Mouse (Mus musculus) adrenal gland, adult 2 months (tissue): ENCODE data around the gene Gfod1. TPM values are rescaled to one million over a fixed set of nuclear protein-coding genes. Genes with fewer than 3 reads are reported as not detected.
A peak's percentile ranks its signal among the peaks of the same experiment; 100 is the strongest.

Experiments
- DNase-seq: peaks from one replicate; pipeline ENCODE4 v3.0.0; 2021
- polyA plus RNA-seq: library from polyadenylated mRNA; depleted of rRNA; stranded (reverse); fragments of >200 nt; gene quantifications from 2 replicates; pipeline ENCODE4 v1.2.3, GENCODE M21; 2012
- total RNA-seq, 2 experiments: library from RNA; stranded (reverse); gene quantifications; 2 replicates each; pipeline ENCODE4 v1.2.3; 2021

The Gfod1 gene
- total and polyA plus RNA-seq, 3 experiments: 3.0 to 10.1 (median 8.4) TPM

DNA sequence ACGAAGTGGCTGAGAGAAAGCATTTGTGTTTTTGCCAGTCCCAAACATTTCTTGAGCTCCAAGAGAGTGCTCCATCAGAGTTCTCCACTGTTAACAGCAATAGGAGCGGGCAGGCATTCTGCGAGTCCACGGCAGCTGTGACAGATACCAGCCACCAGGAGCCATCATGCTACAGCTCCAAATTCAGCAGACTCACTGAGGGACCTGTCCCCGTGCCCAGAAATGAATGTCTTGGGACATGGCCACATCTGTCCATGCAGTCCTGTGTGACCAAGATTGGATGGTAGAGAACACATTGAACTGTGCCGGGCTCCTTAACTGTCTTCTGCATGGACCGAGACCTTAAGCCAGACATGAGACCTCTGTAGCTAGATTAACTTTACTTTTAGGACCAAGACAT is 100.7 kb downstream of the Gfod1 start:
- DNase-seq: no peak

- no peak for DNase-seq
Measured at GRCm38 (mm10) chr13:43202351-43202750, 101.6 kb downstream of the Gfod1 start.

- peak; percentile 62 for DNase-seq
Measured at GRCm38 (mm10) chr13:43201033-43201432, 102.9 kb downstream of the Gfod1 start.

DNA sequence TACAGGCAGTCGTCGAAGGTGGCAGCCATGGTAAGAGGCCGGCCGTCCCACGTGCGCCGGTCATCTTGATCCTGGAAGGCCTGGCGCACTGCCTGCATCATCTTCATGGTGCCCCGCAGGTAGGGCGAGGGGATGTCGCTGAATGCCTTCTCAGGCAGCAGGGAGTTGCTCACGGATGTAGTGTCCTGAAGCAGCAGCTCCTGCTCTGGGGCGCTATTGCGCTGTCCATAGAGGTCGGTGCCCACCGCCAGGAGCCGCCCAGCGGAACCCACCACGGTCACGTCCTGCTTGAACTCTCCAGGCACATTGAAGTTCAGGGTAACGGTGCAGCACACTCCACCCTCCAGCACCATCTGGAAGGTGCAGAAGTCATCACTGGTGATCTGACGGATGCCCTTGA is 103.5 kb downstream of the Gfod1 start:
- DNase-seq: no peak

GRCm38 (mm10) chr13:43199749-43200148 is 104.2 kb downstream of the Gfod1 start:
- DNase-seq: peak; percentile 67

DNA sequence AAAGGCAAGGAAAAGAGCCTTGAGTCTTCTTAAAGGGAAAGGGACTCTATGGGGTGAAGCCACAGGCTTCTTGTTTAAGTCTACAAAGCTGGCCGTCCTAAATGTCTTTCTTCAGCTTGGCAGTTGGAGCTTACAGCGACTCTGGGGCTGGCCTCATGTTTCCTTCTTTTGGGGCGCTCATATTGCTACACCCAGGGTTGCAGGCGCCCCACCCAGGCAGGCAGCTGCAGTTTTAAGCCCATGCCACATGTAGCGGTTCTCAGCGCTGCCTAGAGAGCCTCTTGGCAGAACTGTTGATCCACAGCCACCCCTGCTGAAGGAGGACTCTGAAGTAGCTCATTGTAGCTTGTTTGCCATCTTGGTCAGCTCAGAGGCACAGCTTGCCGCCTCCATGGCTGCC is 104.7 kb downstream of the Gfod1 start:
- DNase-seq: no peak

GRCm38 (mm10) chr13:43197187-43197586 is 106.8 kb downstream of the Gfod1 start:
- no peak for DNase-seq

DNA sequence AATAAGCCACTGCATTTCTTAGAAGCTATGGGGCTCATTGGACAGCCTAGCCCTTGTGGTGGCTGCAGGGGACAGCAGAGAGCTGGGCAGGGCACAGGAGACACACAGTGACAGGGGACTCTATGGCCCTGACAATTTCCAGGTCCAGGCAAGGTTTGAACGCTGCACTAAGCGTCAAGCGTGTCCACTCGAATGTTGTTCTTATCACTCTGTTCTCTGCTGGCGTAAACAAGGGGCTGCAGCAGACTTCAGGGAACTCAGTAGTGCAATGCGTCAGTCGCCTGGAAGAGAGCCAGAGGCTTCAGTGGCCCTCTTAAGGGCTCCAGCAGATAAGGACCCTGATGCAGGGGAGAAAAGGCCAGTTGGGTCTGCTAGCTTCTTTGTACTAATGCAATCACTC is 108.0 kb downstream of the Gfod1 start:
- no peak for DNase-seq

DNA sequence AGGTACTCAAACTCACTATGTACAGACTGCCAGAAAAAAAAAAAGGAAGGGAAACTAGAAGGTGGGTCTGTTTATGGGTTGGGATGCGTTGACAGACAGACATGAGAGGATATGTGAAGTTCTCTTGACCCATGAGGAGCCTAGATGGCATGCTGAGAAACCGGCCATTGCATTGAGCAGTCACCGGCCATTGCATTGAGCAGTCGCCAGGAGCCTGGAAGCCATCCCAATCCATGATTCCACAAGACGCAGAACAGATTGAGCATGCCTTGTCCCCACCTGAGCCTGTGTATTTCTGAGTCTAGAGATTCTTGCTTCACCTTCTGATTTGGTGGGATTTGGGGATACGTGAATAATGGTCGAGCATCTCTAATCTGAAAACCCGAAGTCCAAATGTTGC is 110.0 kb downstream of the Gfod1 start:
- no peak for DNase-seq

DNA sequence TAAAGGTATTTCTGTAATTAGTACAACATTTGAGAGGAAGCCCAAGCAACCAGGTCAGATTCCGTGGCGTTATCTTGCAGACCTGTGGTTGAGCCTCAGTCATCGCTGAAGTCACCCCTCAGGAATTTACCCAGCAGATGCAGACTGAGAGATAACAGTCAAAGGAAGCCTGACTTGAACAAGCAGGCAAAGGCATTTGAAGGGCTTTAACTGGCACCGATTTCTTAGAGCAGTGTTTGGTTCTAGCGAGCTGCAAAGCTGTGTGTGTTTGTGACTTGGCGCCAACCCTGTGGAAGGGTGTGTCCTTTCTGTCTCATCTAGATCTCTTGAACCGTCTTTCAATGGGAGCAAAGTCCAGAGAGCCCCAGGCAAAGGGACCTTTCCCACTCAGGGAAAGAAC is 110.7 kb downstream of the Gfod1 start:
- no peak for DNase-seq

- DNase-seq: no peak
Measured at GRCm38 (mm10) chr13:43191741-43192192, 112.2 kb downstream of the Gfod1 start.

DNA sequence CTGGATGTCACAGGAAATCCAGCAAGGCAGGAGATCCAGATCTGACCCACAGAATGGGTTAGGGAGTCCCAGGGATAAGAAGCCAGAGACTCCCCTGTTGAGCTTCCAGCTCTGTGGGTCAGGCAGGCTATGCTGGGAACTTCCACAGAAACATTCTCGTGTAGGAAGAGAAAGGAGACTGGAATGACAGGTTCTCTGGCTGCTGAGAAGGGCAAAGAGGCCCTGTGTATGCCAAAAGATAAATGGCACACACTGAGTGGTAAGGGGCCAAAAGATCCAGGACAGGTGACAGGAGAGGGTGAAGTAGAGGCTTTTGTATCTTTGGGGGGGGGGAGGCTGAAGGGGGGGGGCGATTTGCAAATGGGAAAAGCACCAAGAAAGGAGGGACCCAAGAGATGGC is 112.7 kb downstream of the Gfod1 start:
- DNase-seq: no peak

DNA sequence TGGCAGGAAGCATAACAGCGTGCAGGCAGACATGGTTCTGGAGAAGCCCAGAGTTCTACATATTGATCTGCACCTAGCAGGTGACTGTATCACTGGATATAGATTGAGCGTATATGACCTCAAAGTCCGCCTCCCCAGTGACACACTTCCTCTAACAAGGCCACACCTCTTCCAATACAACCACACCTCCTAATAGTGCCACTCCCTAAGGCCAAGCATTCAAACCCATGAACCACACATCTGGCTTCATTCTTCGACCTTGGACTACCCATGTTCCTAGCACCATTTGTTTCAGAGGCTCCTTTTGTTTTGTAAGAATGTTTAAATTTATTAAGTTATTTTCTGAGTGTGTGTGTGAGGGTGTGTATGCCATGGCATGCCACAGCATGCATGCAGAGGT is 116.2 kb downstream of the Gfod1 start:
- DNase-seq: no peak

GRCm38 (mm10) chr13:43183248-43184055 is 120.5 kb downstream of the Gfod1 start:
- DNase-seq: no peak

DNA sequence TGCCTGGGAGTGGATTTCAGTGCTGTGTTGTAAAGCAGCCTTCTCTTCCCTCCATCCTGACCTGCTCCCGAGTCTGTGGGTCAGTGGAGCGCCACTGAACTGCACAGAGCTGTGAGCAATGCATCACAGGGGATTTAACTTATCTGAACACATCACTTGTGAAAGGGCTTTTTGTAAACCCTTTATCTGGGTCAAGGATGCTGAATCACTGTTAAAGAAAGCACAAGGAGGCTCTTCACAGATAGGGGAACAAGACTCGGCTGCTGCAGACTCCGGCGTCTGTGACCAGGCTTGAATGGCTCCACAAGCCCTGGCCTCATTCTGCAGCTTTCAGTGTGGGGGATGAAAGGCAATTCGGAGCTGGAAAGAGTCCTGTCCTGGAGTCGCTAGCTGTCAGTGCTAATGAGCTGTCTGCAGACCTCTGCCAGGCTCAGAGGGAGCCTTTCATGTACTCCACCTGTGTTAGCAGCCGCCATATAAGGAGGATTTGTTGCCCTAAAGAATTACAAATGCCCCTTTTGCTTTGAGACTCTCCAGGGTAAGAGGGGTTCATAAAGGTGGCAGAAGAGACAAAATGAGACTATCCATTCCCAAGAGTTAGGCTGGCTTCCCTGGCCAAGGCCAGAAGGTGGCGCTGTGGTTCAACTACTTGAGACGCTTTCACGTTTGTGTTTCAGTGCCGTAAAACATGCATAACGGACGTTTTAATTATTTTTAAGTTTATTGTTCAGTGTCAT is 121.3 kb downstream of the Gfod1 start:
- peak; percentile 84 for DNase-seq

DNA sequence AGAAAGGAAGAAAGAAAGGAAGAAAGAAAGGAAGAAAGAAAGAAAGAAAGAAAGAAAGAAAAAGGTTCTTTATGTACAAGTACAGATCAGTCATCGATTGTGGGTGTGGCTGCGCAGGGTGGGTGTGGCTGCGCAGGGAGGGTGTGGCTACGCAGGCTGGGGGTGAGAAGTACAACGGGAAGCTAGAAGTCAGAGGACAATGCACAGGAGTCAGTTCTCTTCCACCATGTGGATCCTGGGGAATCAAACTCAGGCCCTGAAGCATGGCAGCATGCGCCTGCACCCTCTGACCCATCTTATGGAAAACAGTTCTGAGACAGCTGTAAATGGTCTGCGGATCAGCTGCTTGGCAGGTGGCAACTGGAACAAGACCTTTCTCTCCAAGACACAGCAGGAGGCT is 122.9 kb downstream of the Gfod1 start:
- no peak for DNase-seq

- no peak for DNase-seq
Measured at GRCm38 (mm10) chr13:43177317-43177716, 126.7 kb downstream of the Gfod1 start.

DNA sequence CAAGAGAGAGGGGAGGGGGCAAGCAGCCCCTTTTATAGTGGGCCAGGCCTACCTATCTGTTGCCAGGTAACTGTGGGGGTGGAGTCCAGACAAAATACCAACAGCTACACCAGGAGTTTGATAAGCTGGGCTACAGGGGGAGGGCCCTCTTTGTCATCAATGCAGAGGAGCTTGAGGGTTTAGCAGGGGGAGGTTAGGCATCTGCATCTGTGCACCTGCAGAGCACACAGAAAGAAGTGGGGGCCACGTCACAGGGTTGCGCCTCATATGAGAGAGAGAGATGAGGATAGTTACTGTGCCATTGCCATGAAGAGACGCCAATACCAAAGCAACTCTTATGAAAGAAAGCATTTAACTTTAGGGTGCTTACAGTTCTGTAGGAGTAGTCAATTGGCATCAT is 127.3 kb downstream of the Gfod1 start:
- no peak for DNase-seq

- peak; percentile 79 for DNase-seq
Measured at GRCm38 (mm10) chr13:43173262-43173661, 130.7 kb downstream of the Gfod1 start.

DNA sequence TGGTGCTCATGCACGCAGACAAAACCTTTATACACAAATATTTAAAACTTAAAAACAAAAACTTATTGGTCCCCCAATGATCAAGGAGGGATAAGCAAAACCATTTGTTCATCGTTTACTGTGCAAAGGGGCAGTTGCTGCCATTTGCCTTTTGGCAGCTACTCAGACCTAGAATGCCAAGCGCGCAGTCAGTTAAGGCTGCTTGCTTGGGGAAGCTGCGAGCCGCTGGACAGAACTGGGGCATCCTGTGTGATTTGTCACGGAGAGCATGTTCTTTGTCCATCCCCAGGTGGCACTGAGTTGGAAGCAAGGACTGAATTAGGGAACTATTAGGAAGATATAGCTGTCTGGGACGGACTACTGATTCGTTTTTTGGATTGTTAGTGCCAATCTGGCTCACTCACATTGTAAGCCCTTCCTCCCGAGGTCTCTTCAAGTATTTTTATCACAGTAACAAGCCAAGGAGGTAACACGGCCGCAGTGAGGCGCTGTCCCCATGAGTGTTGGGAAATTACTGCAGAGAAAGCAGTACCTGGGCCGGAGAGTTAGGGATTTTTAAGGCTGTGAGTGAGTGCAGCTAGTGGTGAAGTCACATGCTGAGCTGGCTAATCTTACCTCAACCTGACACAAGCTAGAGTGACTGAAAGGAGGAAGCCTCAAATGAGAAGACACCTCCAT is 131.8 kb downstream of the Gfod1 start:
- DNase-seq: peak; percentile 43

GRCm38 (mm10) chr13:43171020-43171710 is 132.8 kb downstream of the Gfod1 start, which contains the start of gene Tbc1d7:
Gene Tbc1d7 (minus strand): TSS chr13:43171501.
- peak; percentile 99 for DNase-seq

- DNase-seq: no peak
Measured at GRCm38 (mm10) chr13:43167721-43168120, 136.3 kb downstream of the Gfod1 start.
